Mouse (Mus musculus) ES-E14 (cell line): Measurements from ENCODE around the gene Cxcr2. TPM values are rescaled to one million over a fixed set of nuclear protein-coding genes. Genes with fewer than 3 reads are reported as not detected.

Experiments
- DNase-seq: peaks from one replicate; pipeline ENCODE4 v3.0.0-alpha.2; 2013; ENCODE audit warnings: low read depth, low spot score
- H3K27ac ChIP-seq: 2 replicates; pipeline ENCODE4 v1.5.1; 2012; ENCODE audit warnings: low read depth, mild to moderate bottlenecking, low read length, moderate library complexity, mixed read lengths; ENCODE audit not compliant: poor library complexity, insufficient read depth, severe bottlenecking
- H3K36me3 ChIP-seq: 2 replicates; pipeline ENCODE4 v1.6.1; 2012; ENCODE audit warnings: mild to moderate bottlenecking, low read length, moderate library complexity, mixed read lengths; ENCODE audit not compliant: control insufficient read depth, poor library complexity, insufficient read depth, severe bottlenecking
- H3K4me1 ChIP-seq, 2 experiments: fragments of 150-350 bp in 1 of 2; sonication (generic) in 1 of 2; 2 replicates each; pipeline ENCODE4 v1.6.1; 2012; ENCODE audit warnings: low read length in 2 of 2, mild to moderate bottlenecking in 1 of 2, mixed read lengths in 1 of 2; ENCODE audit not compliant: control insufficient read depth in 2 of 2, insufficient read depth in 2 of 2, poor library complexity in 1 of 2
- H3K4me3 ChIP-seq, 2 experiments: fragments of 150-350 bp in 1 of 2; sonication (generic) in 1 of 2; 2 replicates each; pipeline ENCODE4 v1.5.1; 2012; ENCODE audit warnings: low read length in 2 of 2, low read depth in 1 of 2, mild to moderate bottlenecking in 1 of 2, mixed read lengths in 1 of 2; ENCODE audit not compliant: insufficient read depth in 1 of 2, poor library complexity in 1 of 2, severe bottlenecking in 1 of 2
- H3K9ac ChIP-seq: 2 replicates; pipeline ENCODE4 v1.6.1; 2012; ENCODE audit warnings: low read depth, mild to moderate bottlenecking, low read length, mixed read lengths; ENCODE audit not compliant: poor library complexity, insufficient read depth, severe bottlenecking
- H3K9me3 ChIP-seq: fragments of 150-350 bp; sonication (generic); 2 replicates; pipeline ENCODE4 v1.6.1; 2012; ENCODE audit warnings: low read depth, mild to moderate bottlenecking, low read length; ENCODE audit not compliant: control insufficient read depth, insufficient read depth
- CHD2 ChIP-seq: IDR thresholded peaks from 2 replicates; pipeline ENCODE4 v1.6.1; 2014; ENCODE audit warnings: mild to moderate bottlenecking, low read depth, low read length, inconsistent platforms
- HCFC1 ChIP-seq: IDR thresholded peaks from 2 replicates; pipeline ENCODE4 v1.6.1; 2012; ENCODE audit warnings: low read length, inconsistent platforms, borderline replicate concordance; ENCODE audit not compliant: insufficient read depth
- MAFK ChIP-seq: IDR thresholded peaks from 2 replicates; pipeline ENCODE4 v1.6.1; 2014; ENCODE audit warnings: mild to moderate bottlenecking, low read depth, low read length, inconsistent platforms; ENCODE audit not compliant: insufficient read depth
- ZC3H11A ChIP-seq: IDR thresholded peaks from 2 replicates; pipeline ENCODE4 v1.6.1; 2012; ENCODE audit warnings: low read depth, mild to moderate bottlenecking, inconsistent platforms, low read length, borderline replicate concordance
- ZNF384 ChIP-seq: IDR thresholded peaks from 2 replicates; pipeline ENCODE4 v1.6.1; 2012; ENCODE audit warnings: low read depth, low read length, inconsistent platforms
- in situ Hi-C, 2 experiments: fragments of 600-800 bp; cut with MboI; formaldehyde crosslinking; loops; one replicate each; pipeline ENCODE4 v1.15.1; 2025; ENCODE audit warnings: low sequenced_read_pairs in 2 of 2, inconsistent platforms in 1 of 2; ENCODE audit not compliant: unreplicated experiment in 2 of 2
- total RNA-seq: library from RNA; depleted of rRNA; stranded (reverse); fragments of 300-350 nt; gene quantifications from 2 replicates; pipeline ENCODE4 v1.2.3, GENCODE M21; 2012

Cxcr2 gene
- total RNA-seq, 1 experiment: 0.22 TPM

DNA sequence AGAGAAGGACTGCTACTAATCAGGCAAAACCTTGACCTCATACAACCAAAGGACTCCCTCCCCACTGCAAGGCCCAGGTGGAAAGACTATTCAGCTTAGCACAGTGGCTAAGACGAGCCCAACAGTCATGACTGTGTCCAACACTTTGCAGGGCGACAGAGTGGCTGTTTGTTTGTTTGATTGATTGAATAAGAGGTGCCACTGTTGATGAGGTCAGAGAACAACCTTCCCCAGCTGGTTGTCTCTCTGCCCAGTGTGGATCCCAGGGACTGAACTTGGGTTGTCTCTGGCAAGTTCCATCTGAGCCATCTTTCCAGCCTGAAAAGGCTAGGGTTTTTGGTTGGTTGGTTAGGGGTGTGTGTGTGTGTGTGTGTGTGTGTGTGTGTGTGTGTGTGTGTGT is 44.1 kb upstream of the Cxcr2 start:
- H3K36me3 ChIP-seq: no peaks in the 10 kb centered on the region
- no peak overlapping the region for H3K27ac ChIP-seq
- H3K9ac ChIP-seq: no peak overlapping the region
- in situ Hi-C loops: no loop called here
- TF ChIP-seq MAFK (no peak), ZC3H11A (no peak), HCFC1 (no peak), CHD2 (no peak), ZNF384 (no peak)
- H3K9me3 ChIP-seq: no peaks in the 10 kb centered on the region
- DNase-seq: no peak
- H3K4me3 ChIP-seq: no peak overlapping the region
- H3K4me1 ChIP-seq: peaks cover 5 to 37% of the 10 kb centered on the region in 2 experiments

DNA sequence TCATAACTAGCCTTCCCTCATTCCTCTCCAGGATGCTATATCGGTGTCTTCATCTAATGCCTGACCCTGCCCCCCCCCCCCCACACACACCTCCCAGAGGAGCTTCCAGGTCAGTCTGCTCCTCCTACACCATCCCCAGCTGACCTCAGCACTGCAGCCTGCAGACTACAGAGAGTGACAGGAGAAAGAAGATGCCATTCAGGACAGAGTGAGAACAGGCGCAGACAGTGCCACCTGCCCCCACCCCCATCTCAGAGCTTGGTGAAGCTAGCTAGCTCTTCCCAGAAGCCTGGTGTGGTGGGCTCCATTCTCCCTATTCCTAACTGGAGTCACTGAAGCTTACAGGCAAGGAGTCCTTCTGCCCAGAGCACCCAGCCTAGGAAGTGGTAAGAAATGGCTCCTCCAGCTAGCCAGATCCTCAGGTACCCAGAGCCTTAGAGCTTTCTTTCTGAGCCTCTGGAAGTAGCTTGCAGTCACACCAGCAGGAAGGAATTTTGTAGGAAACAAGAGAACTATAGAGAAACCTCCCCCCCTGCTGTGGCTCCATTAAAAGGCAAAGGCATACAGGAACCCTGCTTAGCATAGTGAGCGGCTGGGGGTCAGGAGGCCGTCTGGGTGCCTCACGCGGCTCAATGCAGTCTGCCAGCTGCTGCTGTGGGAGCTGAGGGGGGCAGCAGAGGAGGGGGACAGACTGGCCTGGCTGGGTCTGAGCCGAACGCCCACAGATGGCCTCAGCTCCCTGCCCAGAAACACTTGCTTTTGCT is 42.7 kb upstream of the Cxcr2 start:
- Histone ChIP-seq H3K4me1 (peaks cover 5 to 37% of the 10 kb centered on the region in 2 experiments), H3K9me3 (no peaks in the 10 kb centered on the region), H3K27ac (peak overlapping the region; percentile 69), H3K4me3 (peak overlapping the region in 1 of 2 experiments; percentile 13; a peak in 1 of 4 replicates), H3K36me3 (no peaks in the 10 kb centered on the region), H3K9ac (no peak overlapping the region)
- peak; percentile 95 for DNase-seq
- TF ChIP-seq CHD2 (no peak), ZC3H11A (no peak), MAFK (no peak), ZNF384 (no peak), HCFC1 (no peak)
- in situ Hi-C loops: no loop called here

DNA sequence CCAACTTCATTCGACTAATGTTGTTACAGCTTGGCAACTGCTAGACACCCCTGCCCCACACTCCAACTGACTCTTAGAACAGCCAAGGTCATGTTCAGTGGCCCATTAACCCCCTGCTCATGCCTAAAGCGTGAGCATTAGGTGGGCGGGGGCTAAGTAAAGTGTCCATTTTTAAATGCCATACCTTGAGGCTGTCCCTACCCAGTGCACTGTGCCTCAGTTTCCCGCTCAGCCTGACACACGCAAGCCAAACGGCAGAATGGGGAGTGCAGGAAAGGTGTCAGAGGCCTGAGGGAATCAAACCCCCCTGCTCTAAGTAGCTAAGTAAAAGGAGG is 42.1 kb upstream of the Cxcr2 start:
- in situ Hi-C loops: no loop called here
- TF ChIP-seq HCFC1 (no peak), MAFK (no peak), ZNF384 (no peak), ZC3H11A (no peak), CHD2 (no peak)
- peaks cover 5 to 32% of the 10 kb centered on the region in 2 experiments for H3K4me1 ChIP-seq
- H3K4me3 ChIP-seq: peak overlapping the region in 1 of 2 experiments; percentile 13; a peak in 1 of 4 replicates
- no peaks in the 10 kb centered on the region for H3K36me3 ChIP-seq
- H3K9me3 ChIP-seq: no peaks in the 10 kb centered on the region
- no peak overlapping the region for H3K9ac ChIP-seq
- DNase-seq: no peak
- H3K27ac ChIP-seq: no peak overlapping the region; the same call in 1 of the 2 replicates

DNA sequence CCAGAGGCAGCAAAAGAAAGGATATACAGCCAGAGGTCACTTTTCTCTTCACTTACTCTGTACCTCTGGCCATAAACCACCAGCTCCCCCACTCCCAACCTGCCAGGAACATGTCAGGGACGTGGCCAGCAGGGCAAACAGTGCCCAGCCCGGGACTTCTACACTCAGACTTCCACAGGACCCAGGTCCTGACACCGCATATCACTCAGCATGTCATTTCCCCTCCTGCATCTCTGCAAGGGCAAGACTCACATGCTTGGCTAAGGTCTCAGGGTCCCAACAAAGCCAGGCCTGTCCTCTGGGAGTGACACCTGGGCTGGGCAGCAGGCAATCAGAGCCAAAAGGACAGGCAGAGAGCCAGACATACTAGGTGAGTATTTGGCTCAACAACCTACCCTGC is 40.7 kb upstream of the Cxcr2 start:
- Histone ChIP-seq H3K4me3 (no peak overlapping the region), H3K27ac (no peak overlapping the region), H3K4me1 (peaks cover 5 to 29% of the 10 kb centered on the region in 2 experiments), H3K9me3 (no peaks in the 10 kb centered on the region), H3K9ac (no peak overlapping the region), H3K36me3 (no peaks in the 10 kb centered on the region)
- in situ Hi-C loops: no loop called here
- DNase-seq: no peak
- TF ChIP-seq ZNF384 (no peak), ZC3H11A (no peak), MAFK (no peak), CHD2 (no peak), HCFC1 (no peak)

DNA sequence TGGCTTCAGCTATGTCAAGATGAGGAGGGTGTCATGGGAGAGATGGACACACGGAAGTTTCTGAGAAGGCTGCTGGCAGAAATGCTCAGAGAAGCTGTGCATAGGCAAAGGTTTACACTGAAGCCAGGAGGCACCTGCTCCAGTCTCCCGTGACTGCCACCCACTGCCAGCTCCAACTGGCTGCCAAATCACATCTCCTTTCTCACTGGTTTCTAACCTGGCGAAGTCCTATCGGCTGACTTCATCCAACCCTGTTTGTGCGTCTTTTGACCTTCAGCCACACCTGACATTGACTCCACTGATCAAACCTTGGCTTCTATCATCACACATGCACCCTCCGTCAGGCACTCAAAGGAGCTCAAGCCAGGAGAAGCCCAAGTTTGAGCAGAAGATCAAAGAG is 35.9 kb upstream of the Cxcr2 start:
- Histone ChIP-seq H3K27ac (no peak overlapping the region), H3K9me3 (no peaks in the 10 kb centered on the region), H3K4me1 (peaks cover 0 to 6% of the 10 kb centered on the region in 2 experiments; a peak in 2 of 4 replicates), H3K4me3 (no peak overlapping the region), H3K36me3 (no peaks in the 10 kb centered on the region), H3K9ac (no peak overlapping the region)
- DNase-seq: no peak
- no peak for TF ChIP-seq ZNF384
- TF ChIP-seq MAFK: no peak
- TF ChIP-seq CHD2: no peak
- TF ChIP-seq ZC3H11A: no peak
- no peak for TF ChIP-seq HCFC1
- in situ Hi-C loops: no loop called here
